Mouse (Mus musculus): ENCODE measurements at regions not wholly inside any gene's neighbourhood (a gene's known extent, or its start where the extent isn't known, plus 50 kb on each side); places are given as distances from the start of the nearest gene placed in this dataset.

GRCm38 (mm10) chr3:147041201-147041600 is 189.0 kb downstream of the Ttll7 start:
- ATAC-seq (replicated peaks; ENCODE audit: low FRiP score, low TSS enrichment, poor library complexity, severe bottlenecking) = no peak

- no peak for ATAC-seq (replicated peaks; ENCODE audit: low FRiP score, low TSS enrichment, poor library complexity, severe bottlenecking)
Measured at GRCm38 (mm10) chr3:147042911-147043310, 190.7 kb downstream of the Ttll7 start.

- ATAC-seq (replicated peaks; ENCODE audit: low FRiP score, low TSS enrichment, poor library complexity, severe bottlenecking) = no peak
Measured at GRCm38 (mm10) chr3:147046634-147047033, 194.5 kb downstream of the Ttll7 start.

- no peak for ATAC-seq (replicated peaks; ENCODE audit: low FRiP score, low TSS enrichment, poor library complexity, severe bottlenecking)
Measured at GRCm38 (mm10) chr3:147054157-147054838, 202.1 kb downstream of the Ttll7 start.

- no peak for ATAC-seq (replicated peaks; ENCODE audit: low FRiP score, low TSS enrichment, poor library complexity, severe bottlenecking)
Measured at GRCm38 (mm10) chr3:147057874-147058273, 205.7 kb downstream of the Ttll7 start.

- ATAC-seq (replicated peaks; ENCODE audit: low FRiP score, low TSS enrichment, poor library complexity, severe bottlenecking) = no peak
Measured at GRCm38 (mm10) chr3:147060659-147061058, 208.5 kb downstream of the Ttll7 start.

GRCm38 (mm10) chr3:147062451-147062850 is 210.3 kb downstream of the Ttll7 start:
- ATAC-seq (replicated peaks; ENCODE audit: low FRiP score, low TSS enrichment, poor library complexity, severe bottlenecking) = no peak

GRCm38 (mm10) chr3:147063578-147064442 is 211.6 kb downstream of the Ttll7 start:
- no peak for ATAC-seq (replicated peaks; ENCODE audit: low FRiP score, low TSS enrichment, poor library complexity, severe bottlenecking)

GRCm38 (mm10) chr3:147064443-147064868 is 212.3 kb downstream of the Ttll7 start:
- ATAC-seq (replicated peaks; ENCODE audit: low FRiP score, low TSS enrichment, poor library complexity, severe bottlenecking) = no peak

GRCm38 (mm10) chr3:147070972-147071371 is 218.8 kb downstream of the Ttll7 start:
- ATAC-seq (replicated peaks; ENCODE audit: low FRiP score, low TSS enrichment, poor library complexity, severe bottlenecking) = no peak

- no peak for ATAC-seq (replicated peaks; ENCODE audit: low FRiP score, low TSS enrichment, poor library complexity, severe bottlenecking)
Measured at GRCm38 (mm10) chr3:147080197-147080596, 228.0 kb downstream of the Ttll7 start.

GRCm38 (mm10) chr3:147080768-147081448 is 228.7 kb downstream of the Ttll7 start:
- no peak for ATAC-seq (replicated peaks; ENCODE audit: low FRiP score, low TSS enrichment, poor library complexity, severe bottlenecking)

- no peak for ATAC-seq (replicated peaks; ENCODE audit: low FRiP score, low TSS enrichment, poor library complexity, severe bottlenecking)
Measured at GRCm38 (mm10) chr3:147081763-147082162, 229.6 kb downstream of the Ttll7 start.

GRCm38 (mm10) chr3:147082255-147082943 is 230.2 kb downstream of the Ttll7 start:
- ATAC-seq (replicated peaks; ENCODE audit: low FRiP score, low TSS enrichment, poor library complexity, severe bottlenecking) = no peak

GRCm38 (mm10) chr3:147083374-147083773 is 231.2 kb downstream of the Ttll7 start:
- ATAC-seq (replicated peaks; ENCODE audit: low FRiP score, low TSS enrichment, poor library complexity, severe bottlenecking) = no peak

GRCm38 (mm10) chr3:147083823-147084222 is 231.7 kb downstream of the Ttll7 start:
- ATAC-seq (replicated peaks; ENCODE audit: low FRiP score, low TSS enrichment, poor library complexity, severe bottlenecking) = no peak

- ATAC-seq (replicated peaks; ENCODE audit: low FRiP score, low TSS enrichment, poor library complexity, severe bottlenecking) = no peak
Measured at GRCm38 (mm10) chr3:147084624-147085189, 232.5 kb downstream of the Ttll7 start.

GRCm38 (mm10) chr3:147088171-147088570 is 236.0 kb downstream of the Ttll7 start:
- ATAC-seq (replicated peaks; ENCODE audit: low FRiP score, low TSS enrichment, poor library complexity, severe bottlenecking) = no peak

- no peak for ATAC-seq (replicated peaks; ENCODE audit: low FRiP score, low TSS enrichment, poor library complexity, severe bottlenecking)
Measured at GRCm38 (mm10) chr3:147089716-147090115, 237.5 kb downstream of the Ttll7 start.
